Mouse (Mus musculus): ENCODE measurements around the gene Gm20431. TPM values are rescaled to one million over a fixed set of nuclear protein-coding genes. Genes with fewer than 3 reads are reported as not detected.

Gm20431 gene
- 2.7 and 4.9 TPM in 2 replicates for polyA plus RNA-seq (2016; fragmentation: Nextera tagmentation; extraction: Ambion mirVana)

GRCm38 (mm10) chr2:167661270-167662203 is at the start of gene Gm20431:
Gm20431 (minus strand) TSS chr2:167661496.
- Histone ChIP-seq H3K27me3 (ENCODE audit: poor library complexity, severe bottlenecking) (peaks cover 17% of the 10 kb centered on the region), H3K9me3 (no peaks in the 10 kb centered on the region), H3K27ac (peak within 1 kb of the TSS; percentile 90), H3K4me3 (peak within 1 kb of the TSS; percentile 89), H3K4me1 (peaks cover 50% of the 10 kb centered on the region), H3K36me3 (replicated peaks) (peaks cover 20% of the 10 kb centered on the region)
- WGBS = under 1% methylated on average over 109 of the region's 110 CpGs
- peak; percentile 87 for DNase-seq (ENCODE audit: extremely low spot score, low spot score)

- no peak for DNase-seq (ENCODE audit: extremely low spot score, low spot score)
- H3K36me3 ChIP-seq (replicated peaks) = no peaks in the 10 kb centered on the region
- no peaks in the 10 kb centered on the region for H3K9me3 ChIP-seq
- 71% methylated on average over 6 of the region's 6 CpGs for WGBS
- H3K27ac ChIP-seq = no peak overlapping the region; the same call in 1 of the 2 replicates
- H3K4me1 ChIP-seq = peaks cover 30% of the 10 kb centered on the region
- 0 out of 2 replicates have a peak, but pooled peaks cover 5% of the 10 kb centered on the region for H3K27me3 ChIP-seq (ENCODE audit: poor library complexity, severe bottlenecking)
- H3K4me3 ChIP-seq = no peak overlapping the region
Measured at GRCm38 (mm10) chr2:167710574-167710973, 49.3 kb upstream of the Gm20431 start.

- 0 out of 2 replicates have a peak, but pooled peaks cover 5% of the 10 kb centered on the region for H3K27me3 ChIP-seq (ENCODE audit: poor library complexity, severe bottlenecking)
- peaks cover 30% of the 10 kb centered on the region for H3K4me1 ChIP-seq
- no peak for DNase-seq (ENCODE audit: extremely low spot score, low spot score)
- H3K9me3 ChIP-seq = no peaks in the 10 kb centered on the region
- no peak overlapping the region for H3K27ac ChIP-seq
- 80% methylated on average over 6 of the region's 6 CpGs for WGBS
- no peak overlapping the region for H3K4me3 ChIP-seq
- no peaks in the 10 kb centered on the region for H3K36me3 ChIP-seq (replicated peaks)
Measured at GRCm38 (mm10) chr2:167709969-167710368, 48.7 kb upstream of the Gm20431 start.

- Histone ChIP-seq H3K36me3 (replicated peaks) (no peaks in the 10 kb centered on the region), H3K9me3 (no peaks in the 10 kb centered on the region), H3K4me3 (no peak overlapping the region), H3K27me3 (ENCODE audit: poor library complexity, severe bottlenecking) (0 out of 2 replicates have a peak, but pooled peaks cover 5% of the 10 kb centered on the region), H3K4me1 (peaks cover 30% of the 10 kb centered on the region), H3K27ac (0 out of 2 replicates have a peak overlapping the region, but pooled peaks have one; percentile 30)
- WGBS = 65% methylated on average over 15 of the region's 15 CpGs
- DNase-seq (ENCODE audit: extremely low spot score, low spot score) = no peak
Measured at GRCm38 (mm10) chr2:167708373-167708772, 47.1 kb upstream of the Gm20431 start.

DNA sequence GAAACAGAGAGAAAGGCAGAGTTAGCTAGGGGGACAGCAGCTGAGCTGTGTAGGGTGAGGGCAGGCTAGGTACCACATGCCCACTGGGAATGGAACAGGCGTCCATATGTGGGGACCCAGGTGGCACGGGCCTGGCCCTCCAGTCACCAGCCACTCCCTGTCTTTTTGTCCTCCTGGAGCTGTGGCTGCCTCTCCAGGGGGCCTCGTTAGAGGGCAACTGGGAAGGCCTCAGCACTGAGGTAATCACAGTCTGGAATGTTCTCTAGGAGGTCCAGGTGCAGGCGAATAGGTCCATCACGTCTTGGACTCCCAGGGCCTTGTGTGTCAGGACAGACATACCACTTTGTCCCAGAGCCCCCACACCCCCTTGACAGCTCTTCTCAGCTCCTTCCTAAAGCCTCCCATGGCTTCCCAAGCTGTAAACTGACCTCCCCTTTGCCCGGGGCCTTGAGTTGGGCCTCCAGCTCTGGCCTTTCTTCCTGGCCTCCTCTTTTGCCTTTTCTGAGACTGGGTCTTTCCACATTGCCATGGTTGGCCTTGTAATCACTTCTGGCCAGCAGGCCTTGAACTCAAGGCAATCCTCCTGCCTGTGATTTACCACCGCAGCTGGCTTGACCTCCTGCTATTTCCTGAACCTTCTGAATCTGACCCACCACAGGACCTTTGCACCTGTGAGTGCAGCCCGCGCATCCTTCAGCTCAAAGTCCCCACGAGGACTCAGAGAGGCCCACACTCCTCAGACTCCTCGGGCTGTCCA is 45.1 kb upstream of the Gm20431 start:
- H3K36me3 ChIP-seq (replicated peaks) = no peaks in the 10 kb centered on the region
- no peak overlapping the region for H3K4me3 ChIP-seq
- H3K27ac ChIP-seq = peak overlapping the region; percentile 37
- peaks cover 30% of the 10 kb centered on the region for H3K4me1 ChIP-seq
- no peak for DNase-seq (ENCODE audit: extremely low spot score, low spot score)
- WGBS = 76% methylated on average over 11 of the region's 11 CpGs
- H3K9me3 ChIP-seq = no peaks in the 10 kb centered on the region
- H3K27me3 ChIP-seq (ENCODE audit: poor library complexity, severe bottlenecking) = 0 out of 2 replicates have a peak, but pooled peaks cover 5% of the 10 kb centered on the region

GRCm38 (mm10) chr2:167704409-167704808 is 43.1 kb upstream of the Gm20431 start:
- Histone ChIP-seq H3K27me3 (ENCODE audit: poor library complexity, severe bottlenecking) (0 out of 2 replicates have a peak, but pooled peaks cover 5% of the 10 kb centered on the region), H3K36me3 (replicated peaks) (no peaks in the 10 kb centered on the region), H3K4me3 (no peak overlapping the region), H3K4me1 (peaks cover 19% of the 10 kb centered on the region), H3K27ac (no peak overlapping the region), H3K9me3 (no peaks in the 10 kb centered on the region)
- WGBS = 89% methylated on average over 4 of the region's 4 CpGs
- no peak for DNase-seq (ENCODE audit: extremely low spot score, low spot score)

DNA sequence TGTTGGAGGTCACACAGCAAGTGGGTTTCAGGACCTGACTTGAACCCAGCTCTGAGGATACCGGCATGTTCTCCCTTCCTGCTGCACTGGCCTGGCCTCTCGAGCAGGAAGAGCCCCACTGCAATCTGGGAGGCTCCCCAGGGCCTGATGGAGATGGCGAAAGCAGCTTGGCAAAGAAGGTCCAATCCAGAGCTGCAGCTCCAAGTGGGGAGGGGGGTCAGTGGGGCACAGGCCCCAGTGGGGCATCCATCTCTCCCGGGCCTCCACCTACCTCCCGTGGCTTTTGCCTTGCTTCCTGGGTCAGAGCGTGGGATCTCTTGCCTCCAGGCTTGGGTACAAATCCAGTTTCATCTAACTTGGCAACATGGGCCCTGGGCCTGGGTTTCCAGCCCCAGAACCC is 40.8 kb upstream of the Gm20431 start:
- H3K27me3 ChIP-seq (ENCODE audit: poor library complexity, severe bottlenecking) = no peaks in the 10 kb centered on the region
- H3K36me3 ChIP-seq (replicated peaks) = no peaks in the 10 kb centered on the region
- no peak overlapping the region for H3K27ac ChIP-seq
- H3K4me1 ChIP-seq = peaks cover 10% of the 10 kb centered on the region
- no peaks in the 10 kb centered on the region for H3K9me3 ChIP-seq
- WGBS = 72% methylated on average over 6 of the region's 6 CpGs
- H3K4me3 ChIP-seq = no peak overlapping the region
- no peak for DNase-seq (ENCODE audit: extremely low spot score, low spot score)

- DNase-seq (ENCODE audit: extremely low spot score, low spot score) = no peak
Measured at GRCm38 (mm10) chr2:167701472-167701871, 40.2 kb upstream of the Gm20431 start.

GRCm38 (mm10) chr2:167700018-167700417 is 38.7 kb upstream of the Gm20431 start:
- Histone ChIP-seq H3K36me3 (replicated peaks) (no peaks in the 10 kb centered on the region), H3K27ac (no peak overlapping the region), H3K9me3 (peaks cover 5% of the 10 kb centered on the region), H3K4me3 (no peak overlapping the region), H3K27me3 (ENCODE audit: poor library complexity, severe bottlenecking) (no peaks in the 10 kb centered on the region), H3K4me1 (0 out of 2 replicates have a peak, but pooled peaks cover 3% of the 10 kb centered on the region)
- WGBS = 81% methylated on average over 5 of the region's 5 CpGs
- DNase-seq (ENCODE audit: extremely low spot score, low spot score) = no peak

More at GRCm38 (mm10) chr2:167701472-167701871, 40.2 kb upstream of the Gm20431 start:
- H3K27me3 ChIP-seq (ENCODE audit: poor library complexity, severe bottlenecking) = no peaks in the 10 kb centered on the region
- H3K9me3 ChIP-seq = no peaks in the 10 kb centered on the region
- 79% methylated on average over 5 of the region's 5 CpGs for WGBS
- peaks cover 10% of the 10 kb centered on the region for H3K4me1 ChIP-seq
- no peak overlapping the region for H3K27ac ChIP-seq
- H3K36me3 ChIP-seq (replicated peaks) = no peaks in the 10 kb centered on the region
- no peak overlapping the region for H3K4me3 ChIP-seq

DNA sequence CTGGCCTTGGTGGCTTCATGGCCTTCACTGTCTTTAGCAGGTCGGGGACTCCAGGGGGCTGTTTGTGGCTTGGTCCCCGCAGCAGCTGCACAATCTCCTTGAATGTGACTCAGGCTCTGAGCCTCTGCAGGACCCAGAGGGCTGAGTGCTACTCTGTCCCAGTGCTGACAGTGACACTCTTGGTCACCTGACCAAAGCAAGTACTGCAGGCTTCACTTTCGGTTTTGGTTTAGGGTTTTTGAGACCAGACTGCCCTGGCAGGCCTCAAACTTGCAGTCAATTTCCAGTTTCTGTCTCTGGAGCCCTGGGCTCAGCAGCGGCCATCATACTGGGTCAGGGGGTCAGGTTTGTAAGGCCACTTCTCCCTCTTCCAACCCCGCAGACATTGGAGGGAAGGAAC is 36.6 kb upstream of the Gm20431 start:
- Histone ChIP-seq H3K36me3 (replicated peaks) (no peaks in the 10 kb centered on the region), H3K27me3 (ENCODE audit: poor library complexity, severe bottlenecking) (peaks cover 3% of the 10 kb centered on the region; the same call in 1 of the 2 replicates), H3K4me3 (no peak overlapping the region), H3K9me3 (peaks cover 8% of the 10 kb centered on the region), H3K27ac (no peak overlapping the region), H3K4me1 (0 out of 2 replicates have a peak, but pooled peaks cover 3% of the 10 kb centered on the region)
- no peak for DNase-seq (ENCODE audit: extremely low spot score, low spot score)
- 71% methylated on average over 5 of the region's 5 CpGs for WGBS

GRCm38 (mm10) chr2:167696143-167696542 is 34.8 kb upstream of the Gm20431 start:
- H3K36me3 ChIP-seq (replicated peaks) = no peaks in the 10 kb centered on the region
- H3K4me1 ChIP-seq = 0 out of 2 replicates have a peak, but pooled peaks cover 3% of the 10 kb centered on the region

GRCm38 (mm10) chr2:167695491-167695890 is 34.2 kb upstream of the Gm20431 start:
- 0 out of 2 replicates have a peak, but pooled peaks cover 3% of the 10 kb centered on the region for H3K4me1 ChIP-seq
- no peak overlapping the region for H3K4me3 ChIP-seq
- no peak overlapping the region for H3K27ac ChIP-seq
- 83% methylated on average over 14 of the region's 14 CpGs for WGBS
- no peak for DNase-seq (ENCODE audit: extremely low spot score, low spot score)
- H3K36me3 ChIP-seq (replicated peaks) = no peaks in the 10 kb centered on the region
- peaks cover 27% of the 10 kb centered on the region for H3K27me3 ChIP-seq (ENCODE audit: poor library complexity, severe bottlenecking)
- peaks cover 8% of the 10 kb centered on the region for H3K9me3 ChIP-seq

More at GRCm38 (mm10) chr2:167696143-167696542, 34.8 kb upstream of the Gm20431 start:
- WGBS = 88% methylated on average over 7 of the region's 7 CpGs
- DNase-seq (ENCODE audit: extremely low spot score, low spot score) = no peak
- no peak overlapping the region for H3K4me3 ChIP-seq
- peaks cover 8% of the 10 kb centered on the region for H3K9me3 ChIP-seq
- H3K27me3 ChIP-seq (ENCODE audit: poor library complexity, severe bottlenecking) = peaks cover 20% of the 10 kb centered on the region
- H3K27ac ChIP-seq = 0 out of 2 replicates have a peak overlapping the region, but pooled peaks have one; percentile 30

Measured in forebrain, embryonic 10.5 days (tissue).